Mouse (Mus musculus): Measurements from ENCODE around the gene Hoxd9.
A peak's percentile ranks its signal among the peaks of the same experiment; 100 is the strongest.

DNA sequence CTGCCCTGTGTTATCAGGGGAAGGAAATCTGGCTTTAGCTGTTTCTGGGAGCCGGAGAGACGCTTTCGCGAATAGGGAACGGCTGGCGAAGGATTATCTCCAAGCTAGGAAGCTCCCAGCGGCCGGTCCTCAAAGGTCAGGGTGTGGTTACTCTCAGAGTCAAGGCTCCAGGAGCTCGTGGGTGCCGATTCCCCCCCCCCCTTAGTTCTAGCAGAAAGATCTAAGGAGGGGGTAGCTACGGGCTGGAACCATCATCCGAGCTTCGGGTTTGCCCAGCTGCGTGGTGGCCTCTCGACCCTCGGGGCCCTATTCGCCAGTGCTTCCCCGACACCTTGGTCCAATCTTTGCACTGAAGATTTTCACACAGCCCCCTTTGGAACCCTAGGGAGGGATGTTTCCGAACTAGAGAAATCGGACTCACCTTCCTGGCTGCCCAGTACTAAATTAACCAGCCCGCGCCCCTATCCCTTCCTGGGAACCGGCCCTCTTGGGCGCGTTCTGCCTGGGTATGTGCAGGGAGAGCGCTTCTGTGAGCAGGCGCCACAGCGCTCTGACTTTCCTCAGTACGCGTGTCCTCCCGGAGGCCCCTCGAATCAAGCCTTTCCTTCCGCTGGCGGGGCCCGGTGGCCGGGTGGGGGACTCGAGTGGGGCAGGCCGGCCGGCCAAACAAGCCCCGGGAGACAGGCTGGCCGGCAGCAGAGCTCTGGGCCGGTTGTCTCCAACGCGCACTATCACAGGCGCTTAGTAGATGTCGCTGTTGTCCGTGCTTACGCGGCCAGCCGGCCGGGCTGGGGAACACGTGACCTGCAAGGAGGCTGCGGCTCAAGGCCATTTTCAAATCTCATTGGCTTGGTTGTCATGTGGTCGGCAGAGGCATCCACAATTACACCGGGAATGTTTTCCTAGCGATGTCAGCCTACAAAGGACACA, 6.2 kb upstream of the Hoxd9 start, which contains the start of gene Hoxd10:
- TF ChIP-seq CTCF (IDR thresholded peaks at IDR 0.05; ENCODE audit: low read depth) (peak; percentile 40), EP300 (IDR thresholded peaks at IDR 0.05; ENCODE audit: low read depth) (no peak)

Data from heart, postnatal 0 days (tissue).